Comparison of ENCODE assay signal across 8 mouse cellular contexts in the genomic region with DNA sequence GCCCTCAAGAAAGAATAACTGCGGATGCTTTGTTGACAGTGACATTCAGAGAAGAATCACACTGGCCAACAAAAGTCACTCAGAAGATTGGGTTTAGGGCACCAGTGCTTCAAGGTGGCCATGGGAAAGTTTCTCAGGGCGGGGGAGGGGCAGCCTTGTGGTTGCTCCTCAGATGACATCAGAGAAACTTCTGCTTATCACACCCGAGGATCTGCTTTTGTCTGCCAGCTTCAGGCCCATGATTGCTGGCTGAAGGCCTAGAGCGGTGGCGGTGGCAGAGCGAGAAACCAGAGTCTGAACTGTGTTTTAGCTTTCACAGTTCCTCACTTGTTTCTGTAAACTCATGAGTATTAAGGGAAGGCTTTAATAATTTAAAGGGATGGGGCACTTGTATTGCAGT. TPM values are rescaled to one million over a fixed set of nuclear protein-coding genes. Genes with fewer than 3 reads are reported as not detected.
DNase-seq lines count a peak whose midpoint lies in the region; ATAC-seq and TF ChIP-seq lines count a peak whose summit lies in the region.

No protein-coding gene starts in this region.

- peak; percentile 12 for DNase-seq in hindbrain, embryonic 10.5 days (ENCODE audit: low spot score)
- DNase-seq in CH12.LX (ENCODE audit: extremely low read depth): peak; percentile 62
- DNase-seq in naive thymus-derived CD4-positive, alpha-beta T cell, adult 2 months (ENCODE audit: low read depth): peak; percentile 95
- DNase-seq in left cerebral cortex, adult 8-10 months (ENCODE audit: low spot score in 2 of 2): no peak

- no peaks in the 10 kb centered on the region for H3K79me2 ChIP-seq in CH12.LX (replicated peaks; ENCODE audit: control insufficient read depth, extremely low read depth, insufficient read depth, poor library complexity, severe bottlenecking)

- H3K4me1 ChIP-seq in hindbrain, embryonic 10.5 days (replicated peaks): peaks cover 21% of the 10 kb centered on the region
- peaks cover 7% of the 10 kb centered on the region; the same call in 1 of the 2 replicates for H3K4me1 ChIP-seq in hindbrain, embryonic 13.5 days (replicated peaks)
- peaks cover 16 to 26% of the 10 kb centered on the region in 2 experiments; a peak in 3 of 4 replicates for H3K4me1 ChIP-seq in CH12.LX (ENCODE audit: control insufficient read depth in 1 of 2, insufficient read depth in 2 of 2)
- H3K4me1 ChIP-seq in embryonic facial prominence, embryonic 15.5 days: 0 out of 2 replicates have a peak, but pooled peaks cover 5% of the 10 kb centered on the region
- H3K4me1 ChIP-seq in forebrain, embryonic 16.5 days (replicated peaks; ENCODE audit: control insufficient read depth, insufficient read depth, low read length): no peaks in the 10 kb centered on the region
- no peaks in the 10 kb centered on the region for H3K4me1 ChIP-seq in forebrain, embryonic 15.5 days

- no peaks in the 10 kb centered on the region for H3K9me3 ChIP-seq in hindbrain, embryonic 10.5 days
- no peaks in the 10 kb centered on the region for H3K9me3 ChIP-seq in hindbrain, embryonic 13.5 days
- no peaks in the 10 kb centered on the region for H3K9me3 ChIP-seq in CH12.LX (replicated peaks; ENCODE audit: low read length)
- no peaks in the 10 kb centered on the region for H3K9me3 ChIP-seq in embryonic facial prominence, embryonic 15.5 days (replicated peaks)
- H3K9me3 ChIP-seq in forebrain, embryonic 16.5 days (ENCODE audit: control insufficient read depth, low read length): no peaks in the 10 kb centered on the region
- no peaks in the 10 kb centered on the region for H3K9me3 ChIP-seq in forebrain, embryonic 15.5 days

- TF ChIP-seq EP300 in CH12.LX (IDR thresholded peaks at IDR 0.05; ENCODE audit: low read length): no peak

- H3K4me2 ChIP-seq in hindbrain, embryonic 13.5 days: no peak overlapping the region
- no peak overlapping the region for H3K4me2 ChIP-seq in CH12.LX (ENCODE audit: insufficient read depth, low read depth, poor library complexity, severe bottlenecking)
- H3K4me2 ChIP-seq in embryonic facial prominence, embryonic 15.5 days (replicated peaks): no peak overlapping the region
- H3K4me2 ChIP-seq in forebrain, embryonic 16.5 days (ENCODE audit: low read length): no peak overlapping the region
- H3K4me2 ChIP-seq in forebrain, embryonic 15.5 days (replicated peaks): no peak overlapping the region

- H3K27me3 ChIP-seq in hindbrain, embryonic 10.5 days (ENCODE audit: insufficient read depth, poor library complexity, severe bottlenecking): no peaks in the 10 kb centered on the region
- 0 out of 2 replicates have a peak, but pooled peaks cover 5% of the 10 kb centered on the region for H3K27me3 ChIP-seq in hindbrain, embryonic 13.5 days
- H3K27me3 ChIP-seq in CH12.LX (replicated peaks): no peaks in the 10 kb centered on the region
- H3K27me3 ChIP-seq in embryonic facial prominence, embryonic 15.5 days: no peaks in the 10 kb centered on the region
- H3K27me3 ChIP-seq in forebrain, embryonic 16.5 days (replicated peaks; ENCODE audit: control insufficient read depth, insufficient read depth, low read length): no peaks in the 10 kb centered on the region
- H3K27me3 ChIP-seq in forebrain, embryonic 15.5 days: no peaks in the 10 kb centered on the region

- H3K27ac ChIP-seq in hindbrain, embryonic 10.5 days: no peak overlapping the region
- H3K27ac ChIP-seq in hindbrain, embryonic 13.5 days: no peak overlapping the region
- H3K27ac ChIP-seq in CH12.LX (ENCODE audit: insufficient read depth, low read depth): no peak overlapping the region
- H3K27ac ChIP-seq in embryonic facial prominence, embryonic 15.5 days (replicated peaks): 0 out of 2 replicates have a peak overlapping the region, but pooled peaks have one; percentile 7
- H3K27ac ChIP-seq in forebrain, embryonic 16.5 days (ENCODE audit: low read length): no peak overlapping the region
- H3K27ac ChIP-seq in forebrain, embryonic 15.5 days (replicated peaks): no peak overlapping the region

- no peak for ATAC-seq in hindbrain, embryonic 13.5 days (ENCODE audit: low FRiP score)
- ATAC-seq in embryonic facial prominence, embryonic 15.5 days (ENCODE audit: insufficient number of reproducible peaks, low FRiP score, low TSS enrichment, low read depth): no peak
- ATAC-seq in forebrain, embryonic 16.5 days: no peak
- ATAC-seq in forebrain, embryonic 15.5 days (replicated peaks): no peak

- TF ChIP-seq CTCF in CH12.LX (conservative IDR thresholded peaks at IDR 0.05 in 1 of 2, IDR thresholded peaks at IDR 0.05 in 1 of 2; ENCODE audit: low read depth in 2 of 2, low read length in 2 of 2): no peak

- TF ChIP-seq POLR2A in CH12.LX (IDR thresholded peaks at IDR 0.05; ENCODE audit: low read depth, low read length): no peak

- TF ChIP-seq RAD21 in CH12.LX (IDR thresholded peaks at IDR 0.05; ENCODE audit: low read depth, low read length): no peak

- H3K4me3 ChIP-seq in hindbrain, embryonic 10.5 days: no peak overlapping the region
- H3K4me3 ChIP-seq in hindbrain, embryonic 13.5 days: no peak overlapping the region
- H3K4me3 ChIP-seq in CH12.LX (replicated peaks in 1 of 3; ENCODE audit: low read depth in 2 of 3, low read length in 2 of 3, poor library complexity in 1 of 3): no peak overlapping the region
- H3K4me3 ChIP-seq in embryonic facial prominence, embryonic 15.5 days (replicated peaks): no peak overlapping the region
- no peak overlapping the region for H3K4me3 ChIP-seq in forebrain, embryonic 16.5 days (replicated peaks; ENCODE audit: low read length)
- no peak overlapping the region for H3K4me3 ChIP-seq in forebrain, embryonic 15.5 days

- WGBS in hindbrain, embryonic 10.5 days: 68% methylated on average over 6 of the region's 6 CpGs
- 72% methylated on average over 6 of the region's 6 CpGs for WGBS in hindbrain, embryonic 13.5 days
- 48% methylated on average over 6 of the region's 6 CpGs for WGBS in embryonic facial prominence, embryonic 15.5 days
- 59% methylated on average over 6 of the region's 6 CpGs for WGBS in forebrain, embryonic 16.5 days
- 62% methylated on average over 6 of the region's 6 CpGs for WGBS in forebrain, embryonic 15.5 days

- in situ Hi-C loops in CH12.LX (cut with MboI; ENCODE audit: low pct_ligation_motif_present, low pct_unique_long_range_greater_than_20kb, low sequenced_read_pairs): no loop called here

- dilution Hi-C loops in CH12.LX (cut with MboI; ENCODE audit: extremely low pct_ligation_motif_present, extremely low pct_unique_long_range_greater_than_20kb, low sequenced_read_pairs): no loop called here

- no peaks in the 10 kb centered on the region for H3K36me3 ChIP-seq in hindbrain, embryonic 10.5 days
- no peaks in the 10 kb centered on the region for H3K36me3 ChIP-seq in hindbrain, embryonic 13.5 days
- no peaks in the 10 kb centered on the region for H3K36me3 ChIP-seq in CH12.LX (replicated peaks in 1 of 2; ENCODE audit: control insufficient read depth in 1 of 2, insufficient read depth in 1 of 2, low read length in 1 of 2)
- no peaks in the 10 kb centered on the region for H3K36me3 ChIP-seq in embryonic facial prominence, embryonic 15.5 days
- H3K36me3 ChIP-seq in forebrain, embryonic 16.5 days (ENCODE audit: control insufficient read depth, insufficient read depth): no peaks in the 10 kb centered on the region
- no peaks in the 10 kb centered on the region for H3K36me3 ChIP-seq in forebrain, embryonic 15.5 days

- no peak overlapping the region for H3K9ac ChIP-seq in hindbrain, embryonic 13.5 days
- no peak overlapping the region for H3K9ac ChIP-seq in CH12.LX (ENCODE audit: insufficient read depth, low read depth)
- no peak overlapping the region for H3K9ac ChIP-seq in embryonic facial prominence, embryonic 15.5 days
- no peak overlapping the region for H3K9ac ChIP-seq in forebrain, embryonic 16.5 days (replicated peaks; ENCODE audit: low read depth, low read length)
- no peak overlapping the region for H3K9ac ChIP-seq in forebrain, embryonic 15.5 days (replicated peaks)

TF ChIP-seq in CH12.LX, 34 proteins besides CTCF, POLR2A, EP300 and RAD21:
- peak; percentile 56; the same call in 1 of the 2 replicates for TF ChIP-seq CHD2 (IDR thresholded peaks at IDR 0.05; ENCODE audit: low read length)
- no peak for TF ChIP-seq MYC (IDR thresholded peaks at IDR 0.05; ENCODE audit: low read depth, low read length)
- no peak for TF ChIP-seq KAT2A (IDR thresholded peaks at IDR 0.05; ENCODE audit: insufficient replicate concordance, low read length)
- peak; percentile 63; the same call in 1 of the 2 replicates for TF ChIP-seq ZKSCAN1 (IDR thresholded peaks at IDR 0.05; ENCODE audit: borderline replicate concordance, low read depth, low read length)

RNA-seq across cellular contexts. Expression of a gene that starts 13.6 kb away (rescaled TPM):
- 5.7 and 7.9 TPM in 2 replicates for polyA plus RNA-seq in hindbrain, embryonic 10.5 days (2016; fragmentation: Nextera tagmentation; extraction: Ambion mirVana)
- 5.6 and 6.5 TPM in 2 replicates for polyA plus RNA-seq in hindbrain, embryonic 13.5 days (2015; fragmentation: Nextera tagmentation; extraction: Ambion mirVana)
- 0.55 and 0.76 TPM in 2 replicates for total RNA-seq in CH12.LX (2012; rRNA removed)
- 1.8 and 2.2 TPM in 2 replicates for total RNA-seq in CH12.LX (2014; rRNA removed)
- polyA plus RNA-seq in CH12.LX (2012; ENCODE audit: insufficient read length, low read depth): 2.3 and 2.4 TPM in 2 replicates
- polyA plus RNA-seq in embryonic facial prominence, embryonic 15.5 days (2015; fragmentation: Nextera tagmentation; extraction: Ambion mirVana): 20.0 and 21.0 TPM in 2 replicates
- 3.6 and 4.3 TPM in 2 replicates for polyA plus RNA-seq in forebrain, embryonic 16.5 days (2015; fragmentation: Nextera tagmentation; extraction: Ambion mirVana)
- total RNA-seq in left cerebral cortex, adult 8-10 months (2022): 10 to 100 TPM; 11.2 to 13.2 (median 12.5) TPM
- 4.9 and 6.6 TPM in 2 replicates for polyA plus RNA-seq in forebrain, embryonic 15.5 days (2015; fragmentation: Nextera tagmentation; extraction: Ambion mirVana)

RNA-seq across cellular contexts. Expression of a gene that starts 52.0 kb away (rescaled TPM):
- 3.9 and 5.8 TPM in 2 replicates for polyA plus RNA-seq in hindbrain, embryonic 10.5 days (2016; fragmentation: Nextera tagmentation; extraction: Ambion mirVana)
- 0.39 and 0.84 TPM in 2 replicates for polyA plus RNA-seq in hindbrain, embryonic 13.5 days (2015; fragmentation: Nextera tagmentation; extraction: Ambion mirVana)
- total RNA-seq in CH12.LX (2012; rRNA removed) (not detected in 2 replicates), CH12.LX (2014; rRNA removed) (not detected in 2 replicates)
- not detected in 2 replicates for polyA plus RNA-seq in CH12.LX (2012; ENCODE audit: insufficient read length, low read depth)
- polyA plus RNA-seq in embryonic facial prominence, embryonic 15.5 days (2015; fragmentation: Nextera tagmentation; extraction: Ambion mirVana): 14.8 and 17.5 TPM in 2 replicates
- 0.22 and 0.46 TPM in 2 replicates for polyA plus RNA-seq in forebrain, embryonic 16.5 days (2015; fragmentation: Nextera tagmentation; extraction: Ambion mirVana)
- under 1 TPM; 0.11 to 0.93 (median 0.36) TPM for total RNA-seq in left cerebral cortex, adult 8-10 months (2022)
- polyA plus RNA-seq in forebrain, embryonic 15.5 days (2015; fragmentation: Nextera tagmentation; extraction: Ambion mirVana): 0.19 and 0.22 TPM in 2 replicates

Comparison
In these comparisons a context has a peak if more than half of its experiments do, and no peak if none do; other contexts are left out.
1. DNase-seq: peak in hindbrain, embryonic 10.5 days (single experiment), CH12.LX (single experiment) and naive thymus-derived CD4-positive, alpha-beta T cell, adult 2 months (single experiment); none in left cerebral cortex, adult 8-10 months (0 of 2).